Mouse (Mus musculus) ES-Bruce4 (cell line): ENCODE results near the gene Mfrp.

ENCODE experiments used
- CTCF ChIP-seq: IDR thresholded peaks from one replicate; pipeline ENCODE4 v1.8.1; 2011; ENCODE audit warnings: low read depth, low read length
- POLR2A ChIP-seq: IDR thresholded peaks from one replicate; pipeline ENCODE4 v1.8.1; 2011; ENCODE audit warnings: low read length; ENCODE audit not compliant: insufficient read depth

DNA sequence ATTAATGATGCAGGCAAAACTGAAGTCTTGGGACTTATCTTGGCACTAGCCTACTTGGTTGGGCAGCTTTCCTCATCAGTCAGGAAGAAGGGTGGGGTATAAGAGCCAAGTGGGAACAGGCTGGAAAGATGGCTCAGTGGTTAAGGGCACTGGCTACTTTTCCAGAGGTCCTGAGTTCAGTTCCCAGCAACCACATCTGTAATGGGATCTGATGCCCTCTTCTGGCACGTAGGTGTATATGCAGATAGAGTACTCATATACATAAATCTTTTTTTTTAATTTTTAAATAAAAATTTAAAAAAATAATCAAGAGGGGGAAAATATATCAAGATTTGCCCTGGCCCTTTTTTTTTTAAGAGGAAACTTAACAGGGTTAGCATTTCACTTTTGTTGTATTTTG, 36.4 kb upstream of the Mfrp start:
- TF ChIP-seq CTCF (no peak), POLR2A (no peak)
